Mouse (Mus musculus) left cerebral cortex, adult 8-10 months (tissue): ENCODE results near the gene Ccdc15. TPM values are rescaled to one million over a fixed set of nuclear protein-coding genes. Genes with fewer than 3 reads are reported as not detected.

Experiments used
- DNase-seq, 2 experiments: peaks; one replicate each; pipeline ENCODE4 v3.0.0; 2022; ENCODE audit warnings: low spot score in 2 of 2
- total RNA-seq, 4 experiments: library from RNA; stranded (reverse); gene quantifications; 2 replicates each; pipeline ENCODE4 v1.2.4; 2022

Gene Ccdc15
- total RNA-seq, result 1 to 10 TPM; 2.6 to 4.1 (median 3.0) TPM

DNA sequence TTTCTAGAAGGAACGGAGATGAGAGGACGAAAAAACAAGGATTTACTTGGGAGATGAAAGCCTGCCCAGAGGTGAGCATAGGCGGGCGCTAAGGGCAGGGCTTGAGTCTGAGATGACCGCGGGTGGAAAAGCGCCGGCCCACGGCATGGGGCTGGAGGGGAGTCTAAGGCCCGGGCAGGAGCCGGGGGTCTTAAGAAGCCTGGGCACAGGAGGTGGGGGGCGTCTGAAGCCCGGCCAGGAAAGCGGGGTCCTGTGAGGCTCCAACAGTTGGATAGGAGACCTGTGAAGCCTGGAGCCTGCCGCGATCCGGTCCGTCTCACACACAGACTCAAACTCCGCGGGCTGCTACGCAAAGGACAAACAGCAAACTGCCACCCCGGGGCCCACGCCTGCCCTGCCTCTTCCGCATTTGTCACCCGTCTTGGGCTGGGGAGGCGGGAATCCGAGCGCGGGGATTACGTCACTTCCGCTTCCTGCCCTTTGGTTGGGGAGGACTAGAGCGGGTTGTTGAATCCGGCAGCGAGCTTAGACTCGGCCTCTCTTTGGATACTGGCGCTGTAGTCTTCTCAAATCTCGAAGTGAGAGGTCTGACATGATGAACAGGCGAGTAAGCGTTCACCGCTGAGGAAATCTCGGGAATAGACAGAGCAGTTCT is at the start of gene Ccdc15:
Gene Ccdc15 (minus strand): TSS at position 445 of the 655 bp plus-strand sequence.
- DNase-seq, result peak; percentile 90 to 95

DNA sequence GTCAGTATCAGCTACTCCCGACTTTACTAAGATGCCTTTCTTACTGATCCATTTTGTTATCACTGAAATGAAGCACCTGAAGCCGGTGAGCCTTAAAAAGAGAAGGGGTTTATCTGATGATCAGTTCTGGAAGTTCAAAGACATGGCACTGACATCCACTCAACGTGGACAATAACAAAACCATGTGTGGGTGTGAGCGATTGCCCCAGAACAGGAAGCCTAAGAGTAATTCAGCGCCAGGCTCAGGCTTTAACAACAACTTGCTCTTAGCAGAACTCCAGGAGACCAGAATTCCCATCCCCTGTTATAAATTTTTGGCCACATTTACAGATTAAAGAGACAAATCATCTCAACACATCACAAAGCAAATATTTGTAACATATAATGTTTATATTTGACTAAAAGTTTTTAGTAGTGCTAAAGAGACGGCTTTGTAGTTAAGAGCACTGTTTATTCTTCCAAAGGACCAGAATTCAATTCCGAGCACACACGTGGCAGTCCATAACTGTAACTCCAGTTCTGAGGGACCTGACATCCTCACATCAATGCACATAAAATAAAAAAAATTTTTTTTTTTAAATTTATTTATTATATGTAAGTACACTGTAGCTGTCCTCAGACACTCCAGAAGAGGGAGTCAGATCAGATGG is 45.4 kb upstream of the Ccdc15 start:
- DNase-seq, result no peak

DNA sequence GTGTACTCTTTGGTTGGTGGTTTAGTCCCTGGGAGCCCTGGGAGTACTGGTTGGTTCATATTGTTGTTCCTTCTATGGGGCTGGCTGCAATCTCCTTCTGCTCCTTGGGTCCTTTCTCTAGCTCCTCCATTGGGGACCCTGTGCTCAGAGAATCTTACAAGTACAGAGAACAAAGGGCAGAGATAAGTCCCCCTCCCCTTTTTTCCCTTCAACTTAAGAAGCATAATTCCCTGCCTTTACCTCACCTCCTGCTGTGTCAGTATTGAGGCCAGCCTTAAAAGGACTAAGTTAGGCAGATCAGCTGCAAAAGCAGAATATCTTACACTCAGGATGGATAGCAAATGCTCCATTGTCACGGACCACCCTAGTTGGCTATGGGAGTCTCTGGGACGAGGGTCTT is 43.8 kb upstream of the Ccdc15 start:
- DNase-seq, result no peak

DNA sequence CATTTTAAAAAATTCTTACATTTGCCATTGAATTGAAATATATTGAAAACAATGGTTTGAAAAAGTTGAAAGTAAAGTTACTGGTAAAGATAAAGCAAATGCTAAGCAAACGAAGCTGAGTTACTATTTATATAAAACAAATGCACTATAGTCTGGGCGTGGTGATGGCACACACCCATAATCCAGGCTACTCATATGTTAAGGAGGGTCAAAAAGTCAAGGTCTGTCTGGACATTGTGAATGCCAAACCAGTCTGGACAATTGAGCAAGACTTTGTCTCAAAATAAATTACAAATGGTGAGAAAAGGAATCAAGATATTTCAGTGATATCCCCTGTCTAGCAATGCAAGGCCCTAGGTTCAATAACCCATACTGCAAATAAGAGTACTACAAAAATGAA is 42.7 kb upstream of the Ccdc15 start:
- no peak for DNase-seq

DNA sequence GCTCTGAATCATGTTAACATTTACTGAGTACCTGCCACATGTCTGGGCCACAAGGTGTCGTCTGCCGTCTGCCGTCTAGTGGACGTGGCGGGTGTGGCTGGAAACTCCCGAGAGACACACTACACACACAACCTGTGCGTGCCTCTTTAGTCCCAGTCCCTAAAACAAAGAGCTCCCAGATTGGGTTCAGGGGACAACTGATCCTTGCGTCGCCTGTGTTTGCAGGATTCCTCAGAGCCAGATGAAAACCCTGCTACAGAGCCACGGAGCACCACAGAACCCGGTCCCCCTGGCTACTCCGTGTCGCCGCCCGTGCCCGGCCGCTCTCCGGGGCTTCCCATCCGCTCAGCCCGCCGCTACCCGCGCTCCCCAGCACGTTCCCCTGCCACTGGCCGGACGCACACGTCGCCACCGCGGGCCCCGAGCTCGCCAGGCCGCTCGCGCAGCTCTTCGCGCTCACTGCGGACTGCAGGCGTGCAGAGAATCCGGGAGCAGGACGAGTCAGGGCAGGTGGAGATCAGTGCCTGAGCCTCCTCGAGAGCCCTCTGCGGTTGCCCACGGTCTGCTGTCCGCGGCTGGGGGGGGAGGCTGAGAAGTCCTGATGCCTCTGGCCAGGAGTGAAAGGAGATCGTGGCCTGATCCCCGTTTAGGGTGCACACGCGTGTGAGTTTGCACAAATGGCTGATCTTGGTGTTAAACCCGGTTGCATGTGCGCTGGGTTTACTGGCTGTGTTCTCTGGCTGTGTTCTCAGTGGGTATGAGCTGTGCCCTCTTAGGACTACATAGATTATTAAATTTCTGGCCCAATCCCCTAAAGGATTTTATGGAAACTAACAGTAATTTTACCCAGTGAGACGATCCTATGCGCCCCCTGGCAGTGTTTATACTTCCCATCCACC is 36.3 kb upstream of the Ccdc15 start:
- DNase-seq, result no peak

DNA sequence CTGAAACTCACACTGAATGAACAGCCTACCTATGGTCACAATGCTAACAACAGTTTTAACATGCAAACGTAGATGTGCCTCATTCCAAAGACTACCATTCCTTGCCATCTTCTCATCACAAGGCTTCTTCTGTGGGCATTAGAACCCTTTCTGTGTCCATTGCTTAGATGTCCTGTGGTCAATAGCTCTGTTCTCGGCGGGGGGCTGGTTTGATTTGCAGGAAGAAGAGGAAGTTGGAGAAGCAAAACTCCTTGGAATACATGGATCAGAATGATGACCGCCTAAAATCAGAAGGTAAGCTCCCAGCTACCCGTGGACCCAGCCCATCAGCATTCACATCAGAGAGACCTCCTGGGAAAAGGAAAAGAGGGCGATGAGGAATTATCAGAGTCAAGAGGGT is 34.9 kb upstream of the Ccdc15 start:
- DNase-seq, result no peak

DNA sequence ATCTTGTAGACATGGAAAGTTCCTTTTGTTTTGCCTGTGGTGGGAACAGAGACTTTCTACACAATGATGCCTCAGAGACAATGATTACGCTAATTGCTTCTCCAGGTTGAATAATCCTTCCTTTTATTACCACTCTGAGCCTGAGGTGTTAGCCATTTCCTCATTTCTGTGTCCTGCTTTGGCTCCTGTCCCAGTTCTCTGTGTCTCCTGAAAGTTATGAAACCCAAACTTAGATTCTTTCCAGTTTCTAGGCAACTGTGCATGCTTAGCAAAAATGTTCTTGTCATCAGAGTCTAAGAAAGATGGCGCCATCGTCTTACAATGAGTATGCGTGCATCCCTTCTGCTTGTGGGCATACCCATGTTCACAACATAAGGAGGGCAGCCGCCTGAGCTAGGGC is 27.5 kb upstream of the Ccdc15 start:
- no peak for DNase-seq

DNA sequence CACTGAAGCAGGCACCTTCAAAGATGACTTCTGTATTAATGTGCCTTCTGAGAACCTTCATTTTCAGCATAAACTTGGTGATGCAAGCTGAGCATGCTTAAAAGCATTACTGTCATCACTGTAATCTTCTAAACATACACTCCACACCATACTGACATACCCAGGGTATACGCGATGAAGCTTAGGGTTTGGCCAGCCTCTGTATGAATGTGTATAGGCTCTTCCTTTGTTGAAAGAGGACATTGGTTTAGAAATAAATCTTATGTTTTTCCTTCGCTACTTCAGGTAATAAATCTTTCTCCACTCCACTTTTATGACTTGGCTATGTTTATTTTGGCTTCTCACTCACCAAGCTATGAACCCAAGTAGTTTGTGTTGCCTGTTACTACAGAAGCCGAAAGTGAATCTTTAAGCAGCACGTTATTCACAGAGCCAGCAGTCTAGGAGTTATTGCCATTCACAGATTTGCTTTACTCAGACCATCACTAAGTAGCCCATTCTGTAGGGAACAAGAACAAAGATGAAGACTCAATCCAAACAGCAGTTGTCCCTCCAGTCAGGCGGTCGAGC is 23.1 kb upstream of the Ccdc15 start:
- DNase-seq, result no peak

DNA sequence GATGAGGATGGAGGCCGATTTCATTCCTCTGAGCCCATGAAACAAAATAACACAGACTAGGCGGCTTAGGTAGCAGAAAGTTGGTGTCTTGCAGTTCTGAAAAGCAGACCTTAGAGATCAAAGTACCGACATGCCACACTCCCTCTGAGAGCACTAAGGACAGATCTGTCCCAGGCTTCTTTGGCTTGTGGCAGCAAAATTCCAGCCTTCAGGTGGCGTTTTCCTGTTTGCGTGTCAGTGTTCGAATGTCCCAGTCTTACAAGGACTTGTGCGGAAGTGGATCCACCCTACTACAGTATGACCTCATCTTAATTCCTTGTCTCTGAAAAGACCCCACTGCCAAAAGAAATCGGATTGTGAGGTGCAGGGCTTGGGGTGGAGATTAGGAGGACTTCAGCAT is 20.6 kb upstream of the Ccdc15 start:
- no peak for DNase-seq

DNA sequence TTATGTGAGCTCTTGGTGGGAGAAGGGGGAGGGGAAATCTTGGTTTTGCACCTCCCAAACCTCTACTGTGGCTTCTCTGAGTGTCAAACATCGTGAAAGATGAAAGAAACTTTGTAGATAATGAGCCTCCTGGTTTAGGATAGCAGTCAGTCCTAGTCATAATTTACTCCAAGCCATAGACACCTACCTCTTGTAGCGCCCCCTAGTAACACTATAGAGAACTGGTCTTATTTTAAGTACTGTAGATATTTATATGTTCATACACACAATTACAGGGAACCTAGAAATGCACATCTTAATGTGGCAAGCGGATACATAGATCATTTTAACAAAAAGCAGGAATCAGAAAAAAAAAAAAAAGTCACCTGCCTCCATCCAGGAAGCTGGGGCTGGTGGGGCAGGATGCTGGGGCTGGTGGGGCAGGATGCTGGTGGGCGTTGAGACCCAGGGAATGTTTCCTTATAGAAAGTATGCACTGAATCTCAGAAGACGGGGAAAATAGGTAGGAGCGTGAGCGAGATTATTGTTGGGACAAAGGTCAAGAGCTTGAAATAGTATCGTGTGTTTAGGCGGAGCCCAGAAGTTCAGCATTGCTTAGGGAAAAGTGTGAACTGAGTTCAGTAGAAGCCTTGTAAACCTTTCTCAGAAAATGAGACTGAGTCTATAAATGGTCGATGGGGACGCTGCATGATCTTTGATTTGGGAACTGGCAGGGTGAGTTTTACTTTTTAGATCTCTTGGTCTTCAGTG is 20.0 kb upstream of the Ccdc15 start:
- DNase-seq, result no peak

DNA sequence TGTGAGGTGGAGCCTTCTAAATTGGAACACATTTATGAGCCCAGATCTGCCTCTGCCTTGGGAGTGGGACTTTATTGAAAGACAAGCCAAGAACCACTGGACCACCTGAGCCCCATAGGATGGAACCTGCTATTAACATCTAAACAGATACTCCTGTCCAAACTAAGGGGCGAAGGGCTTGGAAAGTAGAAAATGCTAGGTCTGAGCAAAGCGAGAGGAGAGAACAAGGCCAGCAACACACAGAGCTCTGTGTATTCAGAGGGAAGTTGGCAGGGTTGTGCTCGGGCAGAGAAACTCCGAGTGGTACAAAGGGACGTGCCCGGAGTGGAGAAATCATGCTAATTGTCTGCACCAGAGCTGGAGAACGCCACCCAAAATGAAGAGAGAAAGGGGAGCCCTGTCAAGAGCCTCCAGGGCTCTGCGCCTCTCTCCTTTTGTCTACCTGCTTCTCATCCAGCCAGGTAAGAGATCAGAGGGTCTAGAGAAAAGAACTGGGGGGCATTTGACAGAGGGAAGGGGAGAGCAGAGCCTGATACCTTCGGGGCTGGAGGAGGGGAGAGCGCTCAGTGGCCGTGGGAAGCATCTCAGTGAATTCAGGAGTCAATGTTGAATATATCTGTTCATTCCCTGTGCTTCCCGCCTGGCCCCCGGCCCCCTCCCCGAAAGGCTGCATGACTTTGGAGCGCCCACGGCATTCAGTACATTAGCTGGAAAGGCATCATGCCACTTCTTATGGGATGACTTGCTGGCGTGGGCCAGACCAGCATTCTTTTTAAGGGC is 19.3 kb upstream of the Ccdc15 start, which contains the start of gene Hepacam:
Gene Hepacam (plus strand): TSS at position 51 of the 780 bp plus-strand sequence.
- DNase-seq, result peak in 1 of 2 experiments; percentile 69

DNA sequence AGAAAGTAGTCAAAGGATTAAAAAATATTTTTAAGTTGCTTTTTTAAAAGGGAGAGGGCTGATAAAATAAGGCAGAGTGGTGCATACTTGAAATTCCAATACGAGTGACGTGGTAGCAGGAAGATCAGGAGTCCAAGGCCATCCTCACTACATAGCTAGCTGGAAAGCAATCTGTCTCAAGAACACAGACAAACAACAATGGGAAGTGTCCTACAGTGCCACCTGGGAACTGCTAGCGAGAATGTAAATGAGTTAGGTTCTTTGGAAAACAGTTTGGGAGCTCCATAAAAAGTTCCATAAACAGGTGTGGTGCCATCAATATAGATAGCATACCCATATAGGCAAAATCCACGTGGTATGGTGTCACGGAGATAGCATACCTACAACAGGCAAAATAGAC is 17.5 kb upstream of the Ccdc15 start:
- no peak for DNase-seq

DNA sequence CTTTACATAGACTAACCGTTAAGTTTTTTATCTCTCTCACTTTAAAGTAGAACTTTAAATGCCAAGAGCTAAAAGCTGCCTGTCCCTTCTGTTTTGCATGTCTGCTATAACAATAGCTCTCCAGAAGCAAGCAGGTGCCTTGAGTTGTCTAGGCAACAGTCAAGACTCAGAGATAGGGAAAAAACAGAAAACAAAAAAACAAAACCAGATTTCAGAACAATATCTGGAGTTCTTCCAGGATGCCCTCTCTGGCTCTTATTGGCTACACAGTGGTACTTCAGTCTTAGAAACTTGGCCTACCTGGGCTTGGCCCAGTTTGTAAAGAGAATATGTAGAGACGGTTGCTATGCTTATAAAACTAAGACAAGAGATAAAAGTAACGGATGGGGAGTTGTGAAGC is 16.2 kb upstream of the Ccdc15 start:
- DNase-seq, result no peak

DNA sequence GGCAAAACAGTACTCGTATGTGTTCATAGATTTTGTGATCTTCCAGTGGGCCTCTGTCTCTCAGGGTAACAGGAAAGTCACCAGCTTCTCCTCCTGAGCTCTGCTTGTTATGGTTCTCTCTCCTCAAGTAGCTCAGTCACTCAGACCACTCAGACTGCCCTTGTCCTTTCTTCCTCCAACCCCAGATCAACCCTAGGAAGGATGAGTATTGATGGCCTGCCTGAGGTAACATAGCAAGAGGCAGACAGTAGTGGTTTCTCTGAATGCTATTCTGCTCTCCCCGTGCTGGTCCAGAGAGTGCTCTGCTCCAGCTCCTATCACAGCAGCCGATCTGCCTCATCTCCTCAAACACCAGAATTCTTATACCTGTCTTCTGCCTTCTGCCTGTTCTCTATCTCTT is 15.3 kb upstream of the Ccdc15 start:
- DNase-seq, result no peak

DNA sequence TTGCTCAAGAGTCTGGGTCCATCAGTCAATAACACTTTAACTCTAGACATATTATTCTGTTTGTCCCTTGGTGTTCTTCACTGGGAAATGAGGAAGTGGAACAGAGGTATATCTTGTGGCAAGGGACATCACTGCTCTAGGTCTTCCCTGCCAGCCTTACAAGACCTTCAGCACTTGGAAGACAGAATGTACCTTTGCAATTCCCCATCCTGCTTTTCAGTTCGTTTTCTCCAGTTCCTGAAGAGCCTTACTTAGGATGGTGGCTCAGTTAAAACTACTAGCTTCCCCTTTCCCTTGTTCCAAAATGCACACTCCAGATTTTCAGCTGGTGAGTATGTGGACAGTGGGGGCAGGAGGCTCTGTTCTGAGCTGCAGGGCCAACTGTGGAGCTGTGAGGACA is 14.6 kb upstream of the Ccdc15 start:
- DNase-seq, result no peak

DNA sequence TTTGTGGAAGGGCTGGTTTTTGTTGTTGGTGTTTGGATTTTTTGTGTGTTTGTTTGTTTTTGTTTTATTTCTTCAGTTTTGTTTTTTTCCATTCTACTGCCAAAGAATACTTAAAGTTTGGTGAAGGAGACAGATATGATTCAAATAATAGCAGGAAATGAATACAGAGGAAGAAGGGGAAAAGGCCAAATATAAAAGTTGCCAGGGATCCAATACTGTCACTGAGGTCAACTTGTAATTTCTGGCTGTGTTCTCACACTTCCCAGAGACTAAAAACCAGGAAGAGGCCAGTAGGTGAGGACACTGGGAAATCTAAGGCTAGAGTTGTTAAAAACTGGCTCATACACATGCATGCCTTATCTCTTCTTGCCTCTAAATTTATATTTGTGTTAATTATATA is 13.9 kb upstream of the Ccdc15 start:
- DNase-seq, result no peak

DNA sequence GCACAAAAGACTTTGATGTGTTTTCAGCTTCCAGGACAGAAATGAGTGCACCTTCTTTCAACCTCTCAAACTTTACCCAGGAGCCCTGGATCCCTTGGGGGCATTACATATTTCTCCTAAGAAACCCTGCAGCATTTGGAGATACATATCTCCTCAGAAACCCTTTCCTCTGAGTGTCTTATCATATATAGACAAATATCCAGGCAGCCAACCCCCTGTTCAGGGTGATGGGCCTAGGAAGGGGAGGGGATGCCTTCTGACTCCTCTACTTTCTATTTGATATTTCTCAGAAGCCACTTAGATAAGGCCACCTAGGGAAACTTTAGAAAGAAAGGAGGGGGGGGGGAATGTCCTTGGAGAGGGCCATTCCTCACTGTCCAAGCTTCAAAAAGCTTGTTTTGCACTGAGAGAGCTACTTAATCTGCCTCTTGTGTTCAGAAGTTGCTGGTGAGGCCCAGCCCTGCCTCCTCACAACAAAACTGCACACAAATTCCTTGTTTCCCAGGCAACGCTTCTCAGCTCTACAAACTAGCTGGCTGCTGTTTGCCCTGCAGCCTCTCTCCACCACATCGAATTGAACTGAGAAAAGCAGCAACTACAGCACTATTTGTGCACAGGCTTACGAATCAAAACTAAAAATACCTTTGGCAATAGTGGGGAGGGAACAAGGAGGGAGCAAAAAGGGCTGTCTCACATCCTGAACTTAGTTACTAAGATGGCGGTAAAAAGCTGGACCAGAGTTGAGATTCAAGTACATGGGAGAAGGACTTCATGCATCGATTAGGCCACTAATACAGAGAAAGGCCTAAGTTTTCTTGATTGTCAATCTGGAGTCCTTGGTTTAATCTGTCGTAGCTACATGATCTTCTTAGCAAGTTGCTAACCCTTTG is 11.3 kb upstream of the Ccdc15 start:
- DNase-seq, result peak in 1 of 2 experiments; percentile 86

DNA sequence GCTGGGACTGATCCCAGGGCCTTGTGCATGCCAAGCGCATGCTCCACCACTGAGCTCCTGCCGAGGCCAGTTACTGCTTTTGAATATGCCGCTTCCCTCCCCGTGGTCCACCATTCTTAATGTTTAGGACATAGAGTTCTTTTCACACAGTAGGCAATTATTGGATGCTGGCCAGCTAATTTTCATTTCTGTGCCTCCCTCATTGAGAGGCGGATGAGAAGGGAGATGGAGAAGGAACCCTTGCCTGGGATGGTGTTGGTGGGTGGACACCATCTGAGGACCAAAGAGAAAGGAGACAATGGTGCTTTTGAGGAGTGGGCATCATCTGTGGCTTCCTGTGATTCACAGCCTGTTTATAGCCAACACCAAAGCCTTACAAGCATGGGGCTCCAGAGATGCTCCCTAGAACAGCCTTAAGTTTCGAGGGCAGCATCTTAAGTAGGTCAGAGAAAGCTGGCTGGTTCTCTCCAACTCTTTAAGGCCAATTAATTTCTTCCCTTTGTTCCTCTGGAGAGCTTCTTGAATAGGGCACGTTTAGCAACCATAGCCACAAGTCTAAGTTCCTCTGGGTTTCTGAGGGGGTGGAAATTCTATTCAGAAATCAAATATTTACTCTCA is 10.6 kb upstream of the Ccdc15 start:
- DNase-seq, result peak; percentile 26 to 74

DNA sequence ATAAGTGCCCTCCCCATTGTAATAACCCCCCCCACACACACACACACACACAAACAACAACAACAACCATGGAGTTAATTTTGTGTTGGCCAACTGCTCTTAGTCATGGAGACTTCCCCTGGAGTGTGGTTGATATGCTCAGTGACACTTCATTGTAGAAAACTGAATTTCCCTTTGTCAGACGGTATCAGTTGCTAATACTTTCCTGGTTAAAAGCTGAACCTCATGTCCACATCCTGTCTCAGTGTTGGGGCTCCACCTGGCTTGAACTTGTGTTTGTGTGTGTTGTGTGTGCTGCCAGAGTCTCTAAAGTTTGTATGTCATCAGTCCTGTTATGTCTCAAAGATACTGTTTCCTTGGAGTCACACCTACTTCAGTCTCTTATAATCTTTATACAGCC is 6.3 kb upstream of the Ccdc15 start:
- no peak for DNase-seq
